Mouse (Mus musculus): ENCODE results near the gene Dapp1.
"Not testable (repeated sequence)": the region's sequence is repeated elsewhere in the genome, so short reads cannot be mapped to it uniquely, and the experiment has no call there.

The Dapp1 gene

DNA sequence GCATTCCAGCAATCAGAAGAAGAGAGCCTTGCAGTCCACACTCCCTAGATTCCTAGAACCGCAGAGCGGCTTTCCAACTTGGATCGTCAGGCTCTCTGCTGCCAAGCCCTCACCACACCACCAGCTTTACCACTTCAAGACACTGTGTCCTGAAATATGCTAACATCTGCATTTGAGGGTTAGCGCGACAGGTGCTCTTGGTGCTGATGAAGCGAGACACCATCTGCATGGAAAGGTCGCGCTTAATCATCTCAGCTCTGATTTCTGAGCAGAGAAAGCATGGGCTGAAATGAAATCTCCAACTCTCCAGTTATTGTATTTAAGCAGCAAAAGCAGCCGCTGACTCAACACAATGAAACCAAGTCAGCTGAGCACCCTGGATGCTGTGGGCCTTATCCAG lies 8.1 kb upstream of the Dapp1 start:
- DNase-seq = no peak

GRCm38 (mm10) chr3:137980435-137981381 lies 637 bp downstream of the Dapp1 start:
- no peak for DNase-seq

DNA sequence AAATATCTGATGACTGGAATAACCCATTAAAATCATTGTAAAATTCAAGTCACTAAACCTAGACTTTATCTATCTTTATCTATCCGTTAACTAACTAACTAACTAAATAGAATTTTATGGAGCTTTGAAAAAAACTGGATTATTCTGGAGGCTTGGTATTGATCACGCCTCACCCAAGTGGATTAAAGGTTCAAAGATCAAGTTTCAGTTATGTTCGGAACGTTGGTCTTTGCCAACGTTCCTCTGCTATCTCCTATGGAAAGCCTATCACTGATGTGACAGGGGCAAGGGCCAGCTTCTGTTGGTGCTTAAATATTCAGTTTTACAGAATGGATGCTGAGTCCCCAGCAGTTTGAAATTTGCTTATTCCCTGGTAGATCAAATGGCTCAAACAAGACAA lies 3.1 kb downstream of the Dapp1 start:
- no peak for DNase-seq

- DNase-seq = no peak
Measured at GRCm38 (mm10) chr3:137977629-137978041, 3.7 kb downstream of the Dapp1 start.

DNA sequence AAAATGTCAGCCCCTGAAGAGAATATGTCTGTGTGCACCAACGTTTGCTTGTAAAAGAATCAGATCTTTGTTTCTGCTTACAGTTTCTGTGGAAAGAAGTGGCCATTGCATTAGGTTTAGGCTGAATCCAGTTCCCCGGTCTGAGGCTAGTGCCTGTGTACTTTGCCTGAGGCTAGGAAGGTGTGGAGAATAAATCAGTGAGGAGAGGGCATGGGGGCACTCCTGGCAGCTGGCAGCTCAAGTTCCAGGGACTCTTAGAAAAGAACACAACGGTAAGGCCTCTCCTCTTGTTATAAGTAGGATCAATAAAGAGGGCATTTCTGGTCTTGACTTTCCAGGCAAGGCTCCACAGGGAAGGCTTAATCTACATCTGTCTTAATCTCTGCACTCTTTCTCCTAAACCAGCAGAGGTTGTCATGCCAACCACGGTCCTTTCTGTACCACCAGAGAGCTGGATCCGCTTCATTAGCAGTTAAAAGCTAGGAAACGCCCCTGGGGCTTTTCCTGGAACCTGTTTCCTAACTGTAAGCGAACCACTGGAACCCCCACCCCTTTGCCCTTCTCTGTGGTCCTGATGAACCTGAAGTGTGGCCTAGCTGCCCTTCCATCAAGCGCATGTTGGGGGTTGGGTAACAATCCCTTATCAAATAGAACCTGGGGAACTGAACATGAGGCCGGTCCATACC lies 4.3 kb downstream of the Dapp1 start:
- DNase-seq = no peak

- DNase-seq = no peak
Measured at GRCm38 (mm10) chr3:137975856-137976423, 5.4 kb downstream of the Dapp1 start.

DNA sequence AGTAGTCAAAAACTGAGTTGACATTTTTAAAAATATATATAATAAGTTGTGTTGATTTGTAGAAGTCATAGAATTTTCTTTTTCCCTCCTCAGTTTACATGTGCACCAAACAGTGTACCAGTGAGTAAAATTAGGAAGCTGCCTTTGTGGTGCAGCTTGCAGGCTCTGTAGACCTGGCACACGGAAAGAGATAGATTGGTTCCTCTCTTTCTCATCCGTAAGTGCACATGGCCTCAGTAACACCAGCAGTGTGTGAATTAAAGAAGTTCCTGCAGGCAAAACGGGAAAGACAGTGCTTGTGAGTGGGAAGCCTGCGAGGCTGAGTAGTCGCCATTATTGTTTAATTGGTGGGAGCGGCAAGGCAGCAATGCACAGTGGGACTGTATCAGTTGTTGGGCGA lies 5.9 kb downstream of the Dapp1 start:
- DNase-seq = no peak

- no peak for DNase-seq
Measured at GRCm38 (mm10) chr3:137974306-137974705, 7.0 kb downstream of the Dapp1 start.

GRCm38 (mm10) chr3:137972989-137973388 lies 8.4 kb downstream of the Dapp1 start:
- no peak for DNase-seq

GRCm38 (mm10) chr3:137972224-137972623 lies 9.1 kb downstream of the Dapp1 start:
- DNase-seq = no peak

DNA sequence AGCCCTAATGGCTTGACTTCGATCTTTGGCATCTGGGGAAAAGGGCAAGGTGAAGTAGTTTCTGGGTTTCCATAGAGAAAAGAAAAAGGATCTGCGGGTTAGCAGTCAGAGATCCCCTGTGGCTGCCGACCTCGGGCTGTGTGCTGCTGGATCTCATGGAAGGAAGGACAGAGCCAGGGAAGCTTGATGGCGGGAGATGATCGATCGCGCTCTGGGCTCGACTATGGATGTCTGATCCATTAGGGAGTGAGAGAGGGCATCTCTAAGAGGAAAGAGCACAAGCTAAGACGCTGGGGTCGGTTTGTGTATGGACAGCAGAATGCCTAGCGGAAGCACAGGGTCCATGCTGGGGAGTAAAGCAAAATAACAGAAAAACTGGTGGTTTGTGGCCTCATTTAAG lies 11.4 kb downstream of the Dapp1 start:
- no peak for DNase-seq

DNA sequence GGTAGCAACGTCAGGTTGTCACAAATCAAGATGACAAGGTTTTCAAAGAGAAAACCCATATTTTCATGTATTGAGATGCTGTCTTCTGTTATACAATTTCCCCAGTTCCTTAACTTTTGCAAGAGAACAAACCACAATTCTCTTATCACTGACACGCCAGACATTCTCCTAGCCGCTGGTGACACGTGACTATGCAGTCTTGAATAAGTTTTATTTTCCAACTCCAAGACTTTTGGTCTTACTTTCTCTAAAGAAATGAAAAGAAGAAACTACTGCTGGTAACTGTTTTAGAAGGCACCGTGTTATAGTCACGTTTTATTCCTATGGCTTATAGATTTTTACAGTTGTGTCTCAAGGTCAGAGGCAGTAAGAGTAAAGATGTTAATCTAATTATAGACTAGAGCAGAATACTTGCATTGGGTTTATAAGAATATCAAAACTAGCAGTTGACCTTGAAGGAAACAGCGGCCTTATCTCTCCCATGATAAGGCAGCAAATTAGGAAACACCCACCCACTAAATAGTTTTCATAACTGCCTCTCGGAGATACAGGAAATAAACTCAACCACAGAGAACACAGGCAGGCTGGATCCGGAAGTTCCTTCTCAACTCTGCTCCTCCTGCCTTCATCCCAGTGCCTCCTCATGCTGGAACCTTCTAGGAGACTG lies 12.4 kb downstream of the Dapp1 start:
- DNase-seq = no peak

DNA sequence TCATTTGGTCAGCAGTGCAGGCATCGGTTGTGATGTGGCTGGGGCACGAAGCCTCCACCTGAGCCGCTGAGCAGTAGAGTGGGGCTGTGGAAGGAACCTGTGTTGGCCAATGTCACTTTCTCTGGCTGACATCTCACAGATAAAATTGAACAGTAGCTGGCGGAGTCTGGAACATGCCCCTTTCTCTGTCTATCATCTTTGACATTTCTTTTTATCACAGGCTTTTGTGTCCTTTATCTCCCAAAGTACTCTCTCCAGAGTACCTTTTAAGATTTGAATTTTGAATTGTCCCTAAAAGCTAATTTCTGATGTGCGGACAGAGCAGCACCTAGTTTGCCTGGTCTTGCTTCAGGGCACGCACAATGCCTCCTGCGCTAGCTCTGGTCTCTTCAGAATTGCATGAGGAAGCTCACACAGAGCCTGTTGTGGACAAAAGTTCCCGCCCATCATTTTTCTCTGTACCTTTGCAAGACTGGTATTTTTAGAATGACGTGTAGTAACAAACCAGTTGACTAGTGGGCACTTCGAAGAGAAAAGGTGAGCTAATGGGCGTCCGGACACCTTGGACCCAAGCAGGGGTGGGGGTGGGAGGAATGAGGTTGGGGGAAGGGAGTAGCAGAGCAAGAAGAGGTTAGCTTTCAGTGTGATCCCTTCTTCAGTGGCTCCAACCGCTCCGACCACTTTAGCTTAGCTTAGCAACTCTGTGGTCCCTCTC lies 13.1 kb downstream of the Dapp1 start:
- no peak for DNase-seq

- DNase-seq = not testable (repeated sequence)
Measured at GRCm38 (mm10) chr3:137964014-137964413, 17.3 kb downstream of the Dapp1 start.

- no peak for DNase-seq
Measured at GRCm38 (mm10) chr3:137963508-137963907, 17.8 kb downstream of the Dapp1 start.

GRCm38 (mm10) chr3:137961736-137962385 lies 19.5 kb downstream of the Dapp1 start:
- DNase-seq = no peak

DNA sequence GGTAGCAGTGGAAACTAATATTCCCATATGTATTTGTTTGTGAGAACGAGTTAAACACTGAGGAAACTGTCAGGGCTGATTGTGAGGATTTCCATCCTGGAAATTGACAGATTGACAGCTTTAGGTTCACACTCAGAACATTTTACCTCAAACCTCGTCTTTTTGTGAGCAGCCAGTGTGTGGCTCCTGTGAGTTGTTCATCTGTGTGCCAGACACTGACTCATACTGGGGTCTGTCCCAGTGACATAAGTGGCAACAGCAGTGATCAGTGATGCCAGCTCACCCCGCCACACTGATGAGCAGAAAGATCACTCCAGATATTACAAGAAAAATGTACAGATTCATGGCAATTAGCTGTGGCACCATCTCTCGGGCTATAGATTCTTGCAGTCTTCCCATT lies 21.9 kb downstream of the Dapp1 start:
- no peak for DNase-seq

- DNase-seq = no peak
Measured at GRCm38 (mm10) chr3:137958352-137958751, 23.0 kb downstream of the Dapp1 start.

DNA sequence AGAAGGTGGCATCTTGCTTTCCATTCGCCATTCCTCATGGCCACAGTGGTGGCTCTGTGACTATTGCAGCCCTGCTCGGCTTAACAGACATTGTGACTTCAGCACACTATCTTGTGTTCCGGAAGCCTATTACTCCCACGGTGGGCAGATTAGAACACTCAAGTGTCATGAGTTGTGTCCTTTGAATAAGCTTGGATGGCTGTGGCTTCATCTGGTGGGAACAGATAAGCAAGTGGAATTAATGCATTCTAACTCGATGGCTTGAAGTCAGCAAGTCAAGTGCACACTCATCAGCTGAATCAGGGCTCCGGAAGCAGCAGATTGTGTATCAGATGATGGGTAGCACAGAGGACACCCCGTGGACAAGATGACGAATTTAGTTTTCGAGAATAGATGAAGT lies 23.5 kb downstream of the Dapp1 start:
- no peak for DNase-seq

GRCm38 (mm10) chr3:137955560-137956081 lies 25.7 kb downstream of the Dapp1 start:
- no peak for DNase-seq

- DNase-seq = no peak
Measured at GRCm38 (mm10) chr3:137954256-137954916, 27.0 kb downstream of the Dapp1 start.

Data from right cerebral cortex, adult 18-20 months (tissue).